Mouse (Mus musculus) skeletal muscle tissue, postnatal 0 days (tissue): ENCODE data around the gene Dbh. TPM values are rescaled to one million over a fixed set of nuclear protein-coding genes. Genes with fewer than 3 reads are reported as not detected.

Experiments
- polyA plus RNA-seq: library from polyadenylated mRNA; unstranded; fragments of >200 nt; fragmentation: Nextera tagmentation; extraction: Ambion mirVana; gene quantifications from 2 replicates; pipeline ENCODE4 v1.2.1, GENCODE M21; 2015

Dbh gene
- polyA plus RNA-seq, result 0.82 and 1.2 TPM in 2 replicates

DNA sequence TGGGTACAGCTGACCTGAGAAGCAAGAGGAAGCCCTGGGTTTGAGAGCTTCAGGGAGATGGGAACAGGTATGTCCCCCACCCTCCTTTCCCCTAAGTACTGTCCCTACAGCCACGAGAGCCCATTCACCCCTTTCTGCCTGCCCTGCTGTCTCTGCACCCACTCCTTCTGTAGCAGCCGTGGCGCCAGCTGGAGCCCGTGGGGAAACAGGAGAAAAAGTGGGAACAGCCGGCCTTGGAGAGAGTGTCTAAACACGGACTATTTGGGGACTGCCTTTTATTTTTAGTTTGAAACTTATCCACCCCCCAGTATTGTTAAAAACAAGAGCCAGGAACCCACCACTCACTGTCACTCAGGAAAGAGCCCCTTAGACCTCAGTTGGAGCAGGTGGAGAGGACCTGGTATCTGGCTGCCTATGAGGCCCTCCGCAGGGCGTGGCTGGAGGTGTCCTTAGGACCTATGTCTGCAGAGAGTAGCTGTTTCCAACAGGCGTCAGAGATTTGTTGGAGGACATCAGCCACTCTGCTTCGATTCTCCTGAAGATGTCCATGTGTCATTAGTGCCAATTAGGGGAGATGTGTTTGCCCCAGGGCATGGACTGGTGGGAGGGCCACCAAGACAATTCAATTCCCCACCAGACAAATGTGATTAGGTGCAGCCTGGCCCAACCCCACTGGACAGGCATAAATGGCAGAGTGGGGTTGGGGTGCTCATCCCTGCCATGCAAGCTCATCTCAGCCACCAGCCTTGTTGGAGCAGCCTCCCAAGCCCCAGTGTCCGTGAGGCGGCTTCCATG, at the start of gene Dbh:
TSS of gene Dbh (plus strand) at position 438 of the 795 bp plus-strand sequence.

DNA sequence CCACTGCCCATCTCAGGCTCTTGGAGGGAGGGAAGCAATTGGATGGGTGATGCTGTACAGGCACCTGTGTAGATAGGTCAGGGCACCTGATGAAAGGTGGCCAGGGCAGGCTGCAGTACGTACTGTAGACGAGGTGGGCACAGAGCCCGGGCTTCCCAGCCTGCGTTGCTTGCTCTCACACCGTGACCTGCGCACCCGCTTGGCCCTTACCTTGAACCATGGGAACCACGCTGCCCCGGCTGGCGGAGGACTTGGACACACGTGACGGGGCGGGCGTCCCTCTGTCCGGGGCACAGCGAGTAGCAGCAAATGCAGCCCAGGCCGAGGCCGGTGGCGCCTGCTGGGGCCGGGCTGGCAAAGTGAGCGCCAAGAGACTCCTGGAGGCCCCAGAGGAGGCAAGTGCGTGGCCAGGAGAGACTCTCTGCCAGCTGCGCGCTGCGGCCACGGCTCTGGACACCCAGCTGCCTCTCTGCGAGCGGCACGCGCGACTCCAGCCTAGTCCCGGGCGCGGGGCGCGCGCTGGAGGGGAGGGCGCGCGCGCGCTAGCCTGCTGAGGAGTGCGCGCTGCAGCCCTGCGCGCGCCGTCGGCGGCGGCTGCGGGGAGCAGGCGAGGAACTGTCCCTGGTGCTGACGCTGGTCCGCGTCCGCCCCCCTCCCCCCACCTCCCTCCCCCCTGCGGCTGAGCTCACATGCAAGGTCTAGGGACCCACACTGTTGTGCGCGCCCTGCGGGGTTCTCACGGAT, 22.9 kb upstream of the Dbh start, which contains the start of gene Fam163b:
TSS of gene Fam163b (minus strand) at position 542 of the 744 bp plus-strand sequence.

Other genes starting within 250 kb of the Dbh start
- gene Surf2, start 248.9 kb upstream of the Dbh start, polyA plus RNA-seq, result 22.1 and 24.5 TPM in 2 replicates
- gene Surf1, start 248.7 kb upstream of the Dbh start, polyA plus RNA-seq, result 39.8 and 44.5 TPM in 2 replicates
- gene Surf4, start 231.3 kb upstream of the Dbh start, polyA plus RNA-seq, result 113 and 137 TPM in 2 replicates
- gene Stkld1, start 231.2 kb upstream of the Dbh start, polyA plus RNA-seq, result 0.09 TPM in 1 of 2 replicates, not detected in the other
- 16.3 and 18.7 TPM in 2 replicates for gene Rexo4, start 200.8 kb upstream of the Dbh start, polyA plus RNA-seq
- gene Adamts13, start 191.8 kb upstream of the Dbh start, polyA plus RNA-seq, result 0.12 TPM in 1 of 2 replicates, not detected in the other
- gene Cacfd1, start 155.3 kb upstream of the Dbh start, polyA plus RNA-seq, result 27.7 and 32.4 TPM in 2 replicates
- 0.54 and 0.56 TPM in 2 replicates for gene Slc2a6, start 137.2 kb upstream of the Dbh start, polyA plus RNA-seq
- gene Mymk, start 93.1 kb upstream of the Dbh start, polyA plus RNA-seq, result 166 and 171 TPM in 2 replicates
- gene Adamtsl2, start 85.9 kb upstream of the Dbh start, polyA plus RNA-seq, result 2.2 and 2.6 TPM in 2 replicates
- 0.15 and 0.18 TPM in 2 replicates for gene Fam163b, start 22.7 kb upstream of the Dbh start, polyA plus RNA-seq
- gene Sardh, start 83.1 kb downstream of the Dbh start, polyA plus RNA-seq, result 5.0 and 5.7 TPM in 2 replicates